Mouse (Mus musculus): ENCODE measurements around the gene Mindy3.
A peak's percentile ranks its signal among the peaks of the same experiment; 100 is the strongest.
"Not testable (repeated sequence)": the region's sequence is repeated elsewhere in the genome, so short reads cannot be mapped to it uniquely, and the experiment has no call there.

Mindy3 gene

DNA sequence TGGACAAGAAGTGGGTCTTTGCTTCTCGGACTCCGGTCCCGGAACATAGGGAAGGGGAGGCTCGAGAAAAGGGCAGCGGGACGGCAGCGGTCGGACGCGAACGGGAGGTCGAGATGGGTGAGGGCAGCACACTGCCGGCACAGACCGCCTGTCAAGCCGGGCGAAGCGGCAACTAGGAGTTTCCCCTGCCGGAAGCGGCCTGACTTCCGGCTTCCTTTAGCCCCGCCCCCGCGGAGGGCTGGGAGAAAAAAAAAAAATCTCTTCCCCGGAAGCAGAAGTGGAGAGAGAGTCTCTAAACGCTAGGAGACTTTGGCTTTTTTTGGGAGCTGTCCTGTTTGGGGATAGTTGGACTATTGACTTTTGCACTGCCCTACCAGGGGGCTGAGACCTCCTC, at the start of gene Mindy3:
Mindy3 (minus strand) TSS at position 209 of the 394 bp plus-strand sequence.
- DNase-seq (ENCODE audit: extremely low spot score, low spot score) = peak; percentile 91

DNA sequence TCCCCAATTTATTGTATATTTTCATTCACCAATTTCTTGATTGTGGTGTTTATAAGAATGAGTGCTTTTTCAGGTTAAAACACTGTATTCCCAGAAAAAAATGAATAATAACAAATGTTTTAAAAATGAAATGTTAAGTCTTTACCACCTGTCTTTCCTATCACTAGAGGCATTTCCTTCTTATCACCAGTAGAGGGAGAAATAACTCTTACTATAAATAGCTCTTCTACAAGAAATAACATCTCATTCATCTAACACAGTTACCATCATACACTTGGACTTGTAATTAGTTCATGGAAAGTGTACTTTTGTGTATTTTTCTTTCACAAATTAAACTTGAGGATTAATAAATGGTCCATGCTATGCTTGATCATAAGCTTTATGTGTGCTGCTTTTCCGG, 40.5 kb upstream of the Mindy3 start:
- no peak for DNase-seq (ENCODE audit: extremely low spot score, low spot score)

DNA sequence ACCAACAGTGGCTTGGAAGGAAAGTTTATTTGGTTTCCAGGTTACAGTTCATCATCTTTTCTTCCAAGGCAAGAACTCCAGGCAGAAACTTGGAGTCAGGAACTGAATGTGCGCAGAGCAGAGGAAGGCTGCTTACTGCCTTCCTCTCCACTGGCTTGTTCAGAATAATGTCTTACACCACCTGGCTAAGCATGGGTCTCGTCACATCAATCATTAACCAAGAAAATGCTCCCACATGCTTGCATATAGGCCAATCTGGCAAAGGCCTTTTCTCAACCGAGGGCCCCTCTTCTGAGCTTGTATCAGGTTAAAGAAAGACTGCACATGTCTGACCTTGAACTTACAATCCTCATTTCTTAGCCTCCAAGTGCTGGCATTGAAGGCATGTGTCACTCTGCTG, 30.8 kb upstream of the Mindy3 start:
- DNase-seq (ENCODE audit: extremely low spot score, low spot score) = no peak

DNA sequence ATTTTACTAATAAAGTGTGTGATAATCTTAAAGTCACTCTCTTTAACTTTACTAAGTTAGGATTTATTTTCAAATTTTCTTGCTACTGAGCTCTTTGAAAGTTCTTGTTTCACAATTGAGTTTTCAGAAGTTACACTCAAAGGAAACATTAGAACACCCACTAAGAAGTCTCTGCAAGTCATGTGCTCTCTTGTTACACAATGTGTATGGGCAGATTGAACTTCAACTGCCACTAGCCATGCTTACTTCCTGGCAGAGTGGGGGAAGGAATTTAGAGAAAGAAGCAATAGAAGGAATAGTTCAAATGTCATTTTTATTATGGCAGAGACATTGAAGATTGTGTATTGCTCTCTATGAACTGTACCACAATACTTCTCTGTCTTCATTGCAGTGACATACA, 20.9 kb upstream of the Mindy3 start:
- DNase-seq (ENCODE audit: extremely low spot score, low spot score) = no peak

DNA sequence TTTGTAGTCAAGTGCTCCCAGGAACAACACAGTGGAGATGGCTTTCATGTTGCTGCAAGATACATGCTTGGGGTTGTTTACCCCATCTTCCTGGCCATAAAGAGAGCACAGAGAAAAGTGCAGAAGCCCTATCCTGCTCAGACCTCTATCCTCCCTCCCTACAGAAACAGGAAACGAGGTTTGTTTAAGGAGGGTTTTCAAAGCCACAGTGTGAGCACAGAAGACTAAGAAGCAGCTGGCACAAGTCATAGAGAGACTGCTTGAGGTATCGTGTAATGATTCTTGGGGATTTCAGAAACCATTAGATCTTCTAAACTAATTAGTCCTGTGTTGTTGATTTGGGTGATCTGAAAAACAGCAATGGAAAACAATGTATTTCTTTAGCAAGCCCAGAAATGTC, 20.3 kb upstream of the Mindy3 start:
- DNase-seq (ENCODE audit: extremely low spot score, low spot score) = no peak

DNA sequence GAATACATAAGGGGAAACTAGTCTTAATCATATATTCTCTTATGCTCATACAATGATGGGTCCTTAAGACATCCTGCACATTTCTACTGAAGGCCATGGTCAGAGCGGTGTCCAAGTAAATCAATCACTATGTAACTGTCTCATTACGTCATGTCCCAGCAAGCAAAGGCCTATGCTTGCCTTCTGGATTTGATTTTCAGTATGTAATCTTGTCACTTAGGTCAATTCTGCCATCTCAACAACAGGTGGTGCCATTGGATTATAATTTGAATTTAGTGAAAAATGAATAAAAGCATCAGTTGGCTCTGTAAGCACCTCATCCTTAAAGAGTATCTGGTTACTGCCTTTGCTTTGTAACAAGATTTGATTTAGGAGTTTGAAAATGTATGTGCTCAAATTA, 18.9 kb upstream of the Mindy3 start:
- no peak for DNase-seq (ENCODE audit: extremely low spot score, low spot score)

DNA sequence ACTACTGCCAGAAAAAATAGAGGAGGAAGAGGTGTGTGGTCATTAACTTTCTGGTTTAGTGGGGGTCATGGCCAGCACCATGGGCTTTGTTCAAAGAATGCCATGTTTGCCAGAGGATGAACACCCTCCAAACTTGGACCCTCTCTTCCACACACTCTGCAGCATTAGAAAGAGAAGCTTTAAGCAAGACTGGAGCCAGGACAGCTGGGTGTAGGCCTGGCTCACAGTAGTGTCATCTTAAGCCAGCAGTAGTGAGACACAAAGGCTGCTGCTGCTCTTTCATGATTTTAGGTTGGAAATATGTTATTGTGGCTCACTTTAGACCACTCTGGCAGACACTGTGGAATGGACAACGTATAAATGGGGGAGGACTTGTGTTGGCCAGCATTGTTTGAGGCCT, 12.8 kb upstream of the Mindy3 start:
- DNase-seq (ENCODE audit: extremely low spot score, low spot score) = no peak

DNA sequence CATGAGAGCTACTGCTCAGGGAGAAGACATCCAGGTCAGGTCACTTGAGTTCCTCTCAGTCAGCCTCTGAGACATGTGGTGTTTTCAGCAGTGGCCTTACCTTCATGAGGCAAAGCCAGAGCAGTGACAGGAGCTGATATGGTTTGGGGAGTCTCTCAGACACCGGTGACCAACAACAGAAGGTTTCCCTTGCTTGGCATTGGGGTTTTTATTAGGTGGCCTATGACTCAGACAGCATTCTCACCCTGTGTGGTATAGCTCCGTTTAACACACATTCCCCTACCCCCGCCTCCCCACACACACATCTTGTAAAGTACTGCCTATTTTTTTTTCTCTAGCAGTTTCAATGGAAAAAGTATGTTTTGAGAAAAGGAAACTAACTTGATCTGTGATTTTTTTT, 5.1 kb upstream of the Mindy3 start:
- DNase-seq (ENCODE audit: extremely low spot score, low spot score) = no peak

DNA sequence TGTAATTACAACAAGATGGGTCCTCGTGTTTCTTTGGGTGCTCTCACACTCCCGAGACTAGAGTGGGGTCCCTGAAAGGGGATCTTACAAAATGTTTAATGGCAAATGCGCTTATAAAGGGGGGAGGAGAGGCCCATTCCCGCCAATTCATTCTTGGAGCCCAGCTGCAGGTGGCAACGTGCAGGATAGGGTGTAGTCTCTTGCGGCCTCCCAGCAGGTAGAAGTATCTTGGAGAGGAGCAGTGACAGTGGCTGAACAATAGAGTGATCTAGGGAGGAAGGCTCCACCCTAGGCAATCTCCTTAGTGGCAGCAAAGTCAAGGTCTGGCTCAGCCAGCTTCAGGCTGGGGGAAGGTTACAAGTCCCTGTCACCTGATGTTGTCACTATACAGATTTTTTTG, 4.2 kb upstream of the Mindy3 start:
- not testable (repeated sequence) for DNase-seq (ENCODE audit: extremely low spot score, low spot score)

DNA sequence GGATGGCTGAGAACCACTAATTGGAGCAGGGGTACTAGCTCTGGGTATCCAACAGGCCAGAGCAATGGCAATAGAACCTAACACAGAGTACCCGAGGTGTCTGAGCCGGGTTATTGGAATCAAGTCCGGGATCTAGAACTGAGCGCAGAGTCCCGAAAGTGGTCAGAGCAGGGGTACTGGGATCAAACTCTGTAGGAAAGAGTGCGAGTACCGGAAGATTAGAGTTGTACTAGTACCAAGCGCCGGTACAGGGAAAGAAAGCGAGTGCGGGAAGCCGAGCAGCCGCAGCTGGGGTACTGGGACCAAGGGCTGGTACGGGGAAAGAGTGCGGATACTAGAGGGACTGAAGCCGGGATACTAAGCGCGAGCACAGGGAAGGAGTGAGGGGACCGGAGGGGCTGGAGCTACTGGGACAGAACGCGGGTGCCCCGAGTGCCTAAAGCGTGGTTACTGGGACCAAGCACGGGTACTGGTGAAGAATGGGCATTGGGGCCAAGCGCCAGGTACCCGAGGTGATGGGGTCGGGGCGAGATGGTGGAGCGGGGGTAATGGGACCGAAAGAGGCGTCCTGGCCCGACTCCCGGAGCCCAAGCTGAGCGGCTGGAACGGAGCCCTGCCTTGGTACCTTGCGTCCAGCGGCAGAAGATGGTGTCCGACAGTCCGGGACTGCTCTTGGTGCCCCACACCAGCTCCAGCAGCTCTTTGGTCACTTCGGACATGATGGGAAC, 572 bp downstream of the Mindy3 start:
- peak; percentile 61 for DNase-seq (ENCODE audit: extremely low spot score, low spot score)

DNA sequence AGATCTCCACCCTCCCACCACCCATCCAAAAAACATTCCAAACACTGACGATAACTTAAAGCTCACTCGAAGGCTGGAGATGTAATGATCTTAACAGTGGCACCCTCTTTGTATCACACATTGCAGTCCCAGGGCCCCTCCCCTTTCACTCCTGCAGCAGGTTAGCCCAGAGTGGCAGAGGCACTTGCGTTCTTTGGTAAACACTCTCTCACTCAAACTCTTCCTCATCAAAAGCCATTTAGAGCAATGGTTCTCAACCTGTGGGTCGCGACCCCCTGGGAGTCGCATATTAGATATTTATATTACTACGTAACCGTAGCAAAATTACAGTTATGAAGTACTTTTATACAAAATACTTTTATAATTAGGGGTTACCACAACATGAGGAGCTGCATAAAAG, 1.1 kb downstream of the Mindy3 start:
- DNase-seq (ENCODE audit: extremely low spot score, low spot score) = peak; percentile 16

DNA sequence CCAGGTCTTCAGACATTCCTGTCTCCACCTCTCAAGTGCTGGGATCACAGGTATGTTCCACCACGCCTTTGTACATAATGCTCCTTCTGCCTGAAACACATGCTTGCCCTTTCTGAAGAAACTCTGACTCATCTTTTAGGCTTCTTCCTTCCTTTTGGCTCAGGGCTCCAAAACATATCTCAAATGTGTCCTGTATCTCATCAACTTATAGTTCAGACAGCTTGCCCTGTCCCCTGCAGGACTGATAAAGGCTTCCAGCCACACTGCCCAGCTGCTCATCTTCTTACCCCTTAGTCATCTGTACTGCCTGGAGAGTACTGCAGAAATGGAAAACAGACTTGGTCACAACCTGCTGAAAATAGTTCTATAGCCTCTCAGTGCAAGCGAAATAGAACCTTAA, 7.0 kb downstream of the Mindy3 start:
- DNase-seq (ENCODE audit: extremely low spot score, low spot score) = no peak

DNA sequence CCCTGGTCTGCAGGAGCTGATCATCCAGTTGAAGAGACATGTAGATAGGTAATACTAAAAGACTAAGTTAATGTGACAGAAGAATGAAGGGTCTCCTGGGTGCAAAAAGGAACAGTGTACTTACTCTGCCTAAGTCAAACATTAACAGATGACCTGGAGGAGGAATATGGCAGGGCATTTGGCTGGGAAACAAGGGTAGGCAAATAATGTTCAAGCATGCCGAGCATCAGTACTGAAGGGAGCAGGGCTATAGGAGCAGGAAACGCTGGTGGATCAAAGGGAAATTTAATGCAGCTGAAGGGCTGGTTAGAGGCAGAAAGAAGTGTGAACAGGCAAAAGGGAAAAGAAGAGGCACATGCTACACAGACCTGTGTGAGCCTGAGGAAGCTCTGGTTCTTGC, 8.1 kb downstream of the Mindy3 start:
- DNase-seq (ENCODE audit: extremely low spot score, low spot score) = no peak

DNA sequence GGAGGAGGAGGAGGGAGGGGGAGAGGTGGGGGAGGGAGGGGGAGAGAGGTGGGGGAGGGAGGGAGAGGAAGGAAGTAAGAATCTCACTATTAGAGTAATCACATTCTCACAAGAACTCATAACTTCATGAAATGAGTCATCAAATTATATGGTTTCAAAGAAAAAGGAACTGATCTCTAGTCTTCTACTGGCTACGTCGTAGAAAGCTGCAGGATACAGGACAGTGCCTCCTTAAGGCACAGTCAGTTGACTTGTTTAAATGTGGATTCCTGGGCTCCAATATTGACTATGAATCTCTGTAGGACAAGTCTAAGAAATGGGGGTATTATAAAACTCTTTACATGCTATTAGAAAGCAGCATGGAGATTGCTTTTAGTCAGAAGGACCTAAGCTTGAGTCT, 12.5 kb downstream of the Mindy3 start:
- DNase-seq (ENCODE audit: extremely low spot score, low spot score) = no peak

DNA sequence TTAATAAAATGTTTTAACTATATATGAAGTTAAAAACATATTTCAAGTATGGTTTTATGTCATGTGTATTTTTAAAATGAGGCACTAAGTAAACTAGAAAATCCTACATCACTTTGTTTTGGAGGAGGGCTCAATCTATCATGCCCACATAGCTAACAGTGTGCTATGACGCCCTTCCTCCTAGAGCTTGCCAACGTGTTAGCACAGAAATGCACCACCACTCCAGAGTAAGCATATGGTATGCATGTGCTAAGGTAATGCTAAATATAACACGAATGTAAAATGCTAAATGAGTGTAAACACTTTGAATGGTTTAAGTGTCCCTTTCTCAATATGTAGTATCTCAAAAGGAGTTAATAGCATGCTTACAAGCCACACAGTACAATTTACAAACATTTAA, 16.8 kb downstream of the Mindy3 start:
- DNase-seq (ENCODE audit: extremely low spot score, low spot score) = no peak

DNA sequence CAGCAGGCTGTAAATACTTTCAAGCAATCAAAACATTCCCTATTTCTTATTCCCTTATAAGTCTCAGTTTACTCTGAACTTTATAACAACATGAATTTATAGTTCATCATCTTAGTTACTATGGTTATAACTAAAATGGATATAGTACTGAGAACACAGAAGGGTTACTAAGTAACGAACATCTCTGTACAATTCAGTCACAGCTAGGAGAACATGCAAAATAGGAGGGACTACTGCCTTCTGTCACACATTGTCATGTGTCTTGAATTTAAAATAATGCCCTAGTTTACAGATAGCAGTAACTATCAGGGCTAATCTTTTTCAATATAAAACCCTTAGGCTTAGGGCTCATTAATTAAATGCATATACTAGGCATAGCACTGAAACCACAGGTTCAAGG, 18.1 kb downstream of the Mindy3 start:
- no peak for DNase-seq (ENCODE audit: extremely low spot score, low spot score)

DNA sequence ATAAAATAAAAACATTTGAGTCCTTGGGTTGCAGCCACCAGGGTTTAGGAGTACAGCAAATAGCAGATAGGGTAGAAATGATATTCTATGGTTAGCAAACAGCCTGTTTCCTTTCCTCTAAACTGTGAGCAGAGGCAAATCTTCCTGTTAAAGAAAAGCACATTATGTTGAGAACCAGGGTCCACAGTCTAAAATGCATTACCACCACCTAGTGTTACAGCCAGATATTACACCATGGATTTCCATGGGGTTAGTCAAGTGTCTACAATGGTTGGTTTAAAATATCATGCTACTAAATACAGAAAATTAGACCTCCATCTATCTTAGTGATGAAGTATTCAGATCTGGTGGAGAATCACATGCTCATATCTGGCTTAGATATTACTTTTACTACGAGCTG, 30.2 kb downstream of the Mindy3 start:
- DNase-seq (ENCODE audit: extremely low spot score, low spot score) = no peak

DNA sequence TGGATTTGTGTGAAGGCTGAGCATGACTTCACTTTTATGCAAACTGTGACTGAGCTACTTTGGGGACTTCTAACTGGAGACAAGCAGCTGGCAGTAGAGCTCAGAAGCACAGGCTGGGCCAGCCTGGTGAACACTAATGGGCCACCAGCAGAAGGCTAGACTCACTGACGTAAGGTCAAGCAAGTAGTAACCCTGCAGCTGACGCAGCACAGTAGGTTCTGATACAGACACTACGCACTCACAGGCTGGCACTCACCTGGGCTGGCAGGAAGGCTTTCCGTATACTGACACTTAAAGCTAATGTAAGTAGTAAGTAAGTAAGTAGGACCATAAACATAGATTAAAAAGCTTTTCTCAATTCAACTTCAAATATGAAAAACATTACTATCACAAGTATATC, 30.7 kb downstream of the Mindy3 start:
- DNase-seq (ENCODE audit: extremely low spot score, low spot score) = no peak

DNA sequence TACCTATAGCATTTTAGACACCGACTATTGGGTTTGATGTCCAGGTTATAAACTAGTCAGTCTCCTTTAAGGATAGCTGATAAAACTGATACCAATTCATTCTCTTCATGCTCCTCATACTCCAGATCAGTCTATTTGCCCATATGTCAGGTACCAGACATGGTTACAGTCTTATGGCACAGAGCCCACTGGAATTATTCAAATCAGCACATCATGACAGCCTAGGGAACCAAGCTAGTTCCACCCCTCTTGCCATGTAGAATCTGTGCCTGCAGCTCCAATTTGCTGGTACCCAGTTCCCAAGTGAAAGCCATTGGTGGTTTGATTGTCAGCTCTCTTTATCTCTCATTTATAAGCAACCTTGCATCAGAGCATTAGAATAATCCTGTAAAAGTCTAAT, 34.9 kb downstream of the Mindy3 start:
- no peak for DNase-seq (ENCODE audit: extremely low spot score, low spot score)

DNA sequence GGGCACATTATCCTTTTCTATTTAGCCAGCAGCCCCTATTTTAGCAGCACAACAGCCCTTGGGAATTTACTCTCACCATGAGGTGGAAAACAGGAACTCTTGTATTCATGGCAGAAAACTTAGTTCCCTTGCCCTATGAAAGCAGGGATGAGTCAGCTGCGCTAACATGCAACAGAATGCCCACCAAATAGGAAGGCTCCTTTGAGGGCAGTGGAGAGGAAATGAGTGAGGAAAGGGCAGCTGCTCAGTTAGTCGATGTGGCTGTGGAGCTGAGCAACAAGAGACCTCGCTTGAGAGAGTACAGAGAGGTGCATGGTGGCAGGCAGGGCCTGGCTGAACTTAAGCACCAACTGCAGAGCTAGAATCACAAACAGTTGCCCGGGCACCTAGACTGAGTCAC, 36.6 kb downstream of the Mindy3 start:
- DNase-seq (ENCODE audit: extremely low spot score, low spot score) = no peak

DNA sequence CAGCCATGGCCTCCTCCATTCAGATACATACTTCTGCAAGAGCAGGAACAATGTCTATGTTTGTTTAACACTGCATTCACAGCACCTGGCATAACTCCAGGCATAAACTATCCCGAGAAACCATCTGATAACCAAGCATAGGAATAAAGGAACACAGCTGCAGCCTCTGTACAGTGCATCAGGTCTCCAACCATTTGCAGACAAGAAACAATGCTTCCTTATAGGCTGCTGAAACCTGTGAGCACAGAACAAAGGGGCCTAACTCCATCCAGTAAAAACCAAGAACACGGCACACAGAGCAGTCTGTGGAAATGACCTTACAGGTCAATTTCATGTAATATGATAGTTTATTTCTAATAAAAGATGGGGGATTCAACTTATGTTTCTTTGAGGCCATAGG, 39.0 kb downstream of the Mindy3 start:
- no peak for DNase-seq (ENCODE audit: extremely low spot score, low spot score)

DNA sequence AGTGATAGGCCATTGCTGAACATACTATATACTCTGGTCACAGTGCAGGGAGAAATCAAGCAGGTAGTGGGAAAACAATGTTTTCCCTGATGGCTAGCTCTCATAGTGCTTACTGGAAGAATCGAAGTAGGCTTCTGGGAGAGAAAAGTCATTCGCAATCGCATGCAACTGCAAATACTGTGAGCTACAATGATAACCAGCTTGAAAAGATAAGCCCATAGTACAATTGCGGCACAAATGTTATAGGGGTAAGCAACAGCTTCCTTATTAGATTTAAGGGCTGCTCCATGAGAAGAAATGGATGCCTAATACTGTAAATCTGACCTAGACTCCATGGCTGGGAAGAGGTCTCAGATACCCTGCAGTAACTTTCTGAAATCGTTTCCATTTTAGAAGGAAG, 40.7 kb downstream of the Mindy3 start:
- no peak for DNase-seq (ENCODE audit: extremely low spot score, low spot score)

DNA sequence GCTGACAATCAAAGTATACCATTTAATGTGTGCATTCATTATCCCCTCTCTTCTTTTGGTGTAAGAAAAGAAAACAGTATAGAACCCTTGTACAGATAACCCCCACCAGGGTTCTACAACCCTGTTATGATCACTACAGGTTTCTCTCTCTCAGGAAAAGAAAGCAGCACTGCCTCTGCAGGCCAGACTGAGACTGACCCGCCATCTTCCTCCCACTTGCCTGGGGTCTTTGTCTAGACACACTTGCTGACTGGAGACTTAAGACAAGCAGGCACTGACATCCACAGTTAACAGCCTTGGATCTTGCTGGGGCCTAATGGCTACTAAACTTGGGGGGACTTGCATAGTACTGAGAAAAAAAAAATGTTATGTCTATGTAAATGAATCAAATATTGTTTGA, 42.2 kb downstream of the Mindy3 start:
- DNase-seq (ENCODE audit: extremely low spot score, low spot score) = no peak

DNA sequence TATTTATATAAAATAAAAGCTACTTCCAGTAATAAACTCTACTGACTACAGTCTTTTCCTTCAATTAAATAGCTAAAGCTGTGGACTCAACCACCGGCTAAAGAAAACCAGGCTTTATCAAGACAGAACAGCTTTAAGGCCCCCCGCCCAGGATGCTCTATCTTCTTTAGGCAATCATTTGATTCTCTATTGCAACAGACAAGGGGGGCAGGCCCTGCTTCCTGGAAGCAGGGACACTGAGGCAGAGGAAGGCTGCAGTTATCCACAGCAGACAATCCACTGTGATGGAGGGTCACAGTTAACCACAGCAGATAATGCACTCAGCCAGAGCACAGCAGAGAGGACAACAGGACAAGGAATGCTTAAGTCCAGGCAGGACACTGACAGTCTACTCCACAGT, 46.4 kb downstream of the Mindy3 start:
- DNase-seq (ENCODE audit: extremely low spot score, low spot score) = no peak
